Mouse (Mus musculus): ENCODE results near the gene Dcun1d4. TPM values are rescaled to one million over a fixed set of nuclear protein-coding genes. Genes with fewer than 3 reads are reported as not detected.

The Dcun1d4 gene
- polyA plus RNA-seq, 1 experiment: 3.6 TPM

DNA sequence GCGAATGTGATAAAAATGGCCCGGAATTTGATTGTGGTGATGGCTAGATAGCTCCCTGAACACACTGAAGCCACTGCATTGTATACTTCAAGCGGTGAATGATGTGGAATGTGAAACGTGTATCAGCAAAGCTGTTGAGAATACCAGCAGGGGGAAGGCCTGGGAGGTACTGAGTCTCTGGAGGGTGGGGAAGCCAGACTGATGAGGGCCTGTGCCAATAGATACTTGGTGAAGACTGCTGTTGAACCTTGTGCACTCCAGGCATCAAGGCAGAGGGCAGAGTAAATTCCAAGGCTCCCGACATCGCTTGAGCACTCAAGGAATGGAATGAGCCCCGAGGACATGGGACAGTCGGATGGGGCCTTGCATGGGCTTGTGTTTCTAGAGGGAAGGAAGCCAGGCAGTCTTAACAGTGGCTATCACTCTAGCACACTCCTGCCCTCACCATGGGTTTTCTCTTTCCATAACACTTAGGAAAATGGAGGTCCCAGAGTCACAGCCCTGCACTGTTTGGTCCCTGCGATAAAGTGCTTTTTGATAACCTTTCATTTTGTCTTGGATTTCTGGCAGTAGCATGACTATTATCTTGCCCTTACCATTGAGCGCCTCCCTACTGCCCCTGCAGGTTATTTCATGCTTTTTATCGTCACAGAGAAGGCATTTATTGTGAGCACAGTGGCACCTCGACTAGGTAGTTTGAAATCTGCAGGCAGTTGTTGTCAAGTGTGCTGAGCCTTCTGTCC lies 22.4 kb downstream of the Dcun1d4 start:
- Histone ChIP-seq H3K4me1 (ENCODE audit: control insufficient read depth, insufficient read depth, low read length) (no peaks in the 10 kb centered on the region; the same call in 1 of the 2 replicates), H3K4me3 (replicated peaks; ENCODE audit: control insufficient read depth, low read depth, low read length) (no peak overlapping the region), H3K27ac (ENCODE audit: control insufficient read depth, insufficient read depth, low read depth, low read length, poor library complexity) (no peak overlapping the region)
- TF ChIP-seq POLR2A (IDR thresholded peaks at IDR 0.05; ENCODE audit: borderline replicate concordance, control insufficient read depth, low read depth, low read length) (no peak), CTCF (IDR thresholded peaks at IDR 0.05; ENCODE audit: control insufficient read depth, insufficient read depth, low read length) (no peak)
- WGBS: 83% methylated on average over 12 of the region's 12 CpGs

DNA sequence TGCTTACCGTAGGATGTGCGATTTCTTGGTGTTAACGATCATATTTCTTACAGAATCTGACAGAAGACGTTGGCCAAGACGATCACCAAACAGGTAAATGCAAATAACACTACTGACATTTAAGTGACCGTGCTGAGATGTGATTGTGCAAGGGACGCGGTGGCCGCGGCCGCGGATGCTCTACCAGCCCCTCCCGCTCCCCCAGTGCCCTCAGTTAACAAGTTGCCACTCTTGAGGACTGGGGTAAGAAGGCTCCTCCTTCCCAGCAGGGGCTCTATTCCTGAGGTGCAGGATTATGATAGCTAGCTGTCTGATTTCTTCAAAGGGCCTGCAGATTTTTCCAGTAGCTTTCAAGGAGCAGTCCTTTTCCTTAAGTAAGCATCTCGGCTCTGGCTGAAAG lies 30.3 kb downstream of the Dcun1d4 start:
- Histone ChIP-seq H3K27ac (ENCODE audit: control insufficient read depth, insufficient read depth, low read depth, low read length, poor library complexity) (no peak overlapping the region), H3K4me1 (ENCODE audit: control insufficient read depth, insufficient read depth, low read length) (no peaks in the 10 kb centered on the region), H3K4me3 (replicated peaks; ENCODE audit: control insufficient read depth, low read depth, low read length) (no peak overlapping the region)
- TF ChIP-seq CTCF (IDR thresholded peaks at IDR 0.05; ENCODE audit: control insufficient read depth, insufficient read depth, low read length) (no peak), POLR2A (IDR thresholded peaks at IDR 0.05; ENCODE audit: borderline replicate concordance, control insufficient read depth, low read depth, low read length) (no peak)
- 89% methylated on average over 14 of the region's 14 CpGs for WGBS

DNA sequence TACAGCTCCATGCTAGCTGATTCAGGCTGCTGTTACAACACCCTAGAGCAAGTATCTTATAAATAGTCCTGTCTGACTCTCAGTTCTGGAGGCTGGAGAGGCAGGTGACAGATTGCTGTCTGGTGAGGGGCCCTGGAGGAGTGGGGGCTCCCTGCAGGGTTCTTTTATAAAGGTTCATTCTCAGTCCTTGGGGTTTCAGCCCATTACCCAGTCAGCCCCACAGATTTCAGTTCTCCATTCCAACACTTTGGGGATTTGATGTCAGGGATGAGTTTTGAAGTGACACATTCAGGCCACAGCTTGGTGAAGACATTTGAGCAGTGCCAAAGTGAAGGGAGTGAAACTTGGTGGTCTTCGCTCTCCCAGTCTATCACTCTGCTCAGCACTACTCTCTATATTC lies 31.4 kb downstream of the Dcun1d4 start:
- WGBS: 89% methylated on average over 1 of the region's 1 CpGs
- TF ChIP-seq CTCF (IDR thresholded peaks at IDR 0.05; ENCODE audit: control insufficient read depth, insufficient read depth, low read length) (no peak), POLR2A (IDR thresholded peaks at IDR 0.05; ENCODE audit: borderline replicate concordance, control insufficient read depth, low read depth, low read length) (no peak)
- Histone ChIP-seq H3K27ac (ENCODE audit: control insufficient read depth, insufficient read depth, low read depth, low read length, poor library complexity) (no peak overlapping the region), H3K4me1 (ENCODE audit: control insufficient read depth, insufficient read depth, low read length) (no peaks in the 10 kb centered on the region), H3K4me3 (replicated peaks; ENCODE audit: control insufficient read depth, low read depth, low read length) (no peak overlapping the region)

DNA sequence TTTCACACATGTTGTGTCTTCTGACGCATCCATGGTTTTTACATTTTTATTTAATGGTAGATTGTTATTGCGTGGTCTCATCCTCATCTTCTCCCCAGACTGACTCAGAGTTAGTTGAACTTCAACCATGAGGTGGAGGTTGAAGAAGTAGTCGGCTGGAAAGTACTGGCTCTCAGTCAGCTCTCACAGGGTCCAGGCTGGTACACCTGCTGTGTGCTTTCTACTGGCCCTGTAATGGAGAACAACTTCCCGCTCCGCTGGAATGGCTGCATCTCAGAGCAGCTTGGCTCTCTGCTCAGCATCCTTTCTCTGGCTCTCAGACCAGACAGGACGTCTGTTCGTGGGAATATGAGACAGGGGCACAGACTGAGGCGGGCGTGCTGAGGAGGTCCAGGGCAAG lies 31.9 kb downstream of the Dcun1d4 start:
- 83% methylated on average over 9 of the region's 9 CpGs for WGBS

GRCm38 (mm10) chr5:73514202-73514601 lies 33.4 kb downstream of the Dcun1d4 start:
- TF ChIP-seq CTCF (IDR thresholded peaks at IDR 0.05; ENCODE audit: control insufficient read depth, insufficient read depth, low read length) (no peak), POLR2A (IDR thresholded peaks at IDR 0.05; ENCODE audit: borderline replicate concordance, control insufficient read depth, low read depth, low read length) (no peak)
- Histone ChIP-seq H3K27ac (ENCODE audit: control insufficient read depth, insufficient read depth, low read depth, low read length, poor library complexity) (no peak overlapping the region), H3K4me3 (replicated peaks; ENCODE audit: control insufficient read depth, low read depth, low read length) (no peak overlapping the region), H3K4me1 (ENCODE audit: control insufficient read depth, insufficient read depth, low read length) (no peaks in the 10 kb centered on the region)
- 84% methylated on average over 2 of the region's 2 CpGs for WGBS

More for the DNA sequence above, 31.9 kb downstream of the Dcun1d4 start:
- Histone ChIP-seq H3K4me1 (ENCODE audit: control insufficient read depth, insufficient read depth, low read length) (no peaks in the 10 kb centered on the region), H3K27ac (ENCODE audit: control insufficient read depth, insufficient read depth, low read depth, low read length, poor library complexity) (no peak overlapping the region), H3K4me3 (replicated peaks; ENCODE audit: control insufficient read depth, low read depth, low read length) (no peak overlapping the region)
- TF ChIP-seq POLR2A (IDR thresholded peaks at IDR 0.05; ENCODE audit: borderline replicate concordance, control insufficient read depth, low read depth, low read length) (no peak), CTCF (IDR thresholded peaks at IDR 0.05; ENCODE audit: control insufficient read depth, insufficient read depth, low read length) (no peak)

DNA sequence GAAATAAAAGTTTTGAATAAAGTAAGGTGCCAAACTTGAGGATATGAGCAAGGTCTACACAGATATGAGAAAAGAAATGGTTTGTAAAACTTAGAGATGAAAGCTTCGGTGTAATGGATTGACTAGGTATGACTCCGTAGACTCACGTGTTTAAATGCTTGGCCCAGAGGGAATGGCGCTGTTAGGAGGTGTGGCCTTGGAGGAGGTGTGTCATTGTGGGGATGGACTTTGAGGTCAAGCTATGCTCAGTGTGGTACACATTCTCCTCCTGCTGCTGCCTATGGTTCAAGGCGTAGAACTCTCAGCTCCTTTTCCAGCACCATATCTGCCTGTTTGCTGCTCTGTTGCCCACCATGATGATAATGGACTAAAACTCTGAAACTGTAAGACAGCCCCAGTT lies 36.5 kb downstream of the Dcun1d4 start:
- WGBS: 89% methylated on average over 5 of the region's 5 CpGs
- H3K27ac ChIP-seq (ENCODE audit: control insufficient read depth, insufficient read depth, low read depth, low read length, poor library complexity): no peak overlapping the region
- no peaks in the 10 kb centered on the region for H3K4me1 ChIP-seq (ENCODE audit: control insufficient read depth, insufficient read depth, low read length)
- H3K4me3 ChIP-seq (replicated peaks; ENCODE audit: control insufficient read depth, low read depth, low read length): no peak overlapping the region
- TF ChIP-seq CTCF (IDR thresholded peaks at IDR 0.05; ENCODE audit: control insufficient read depth, insufficient read depth, low read length): no peak
- no peak for TF ChIP-seq POLR2A (IDR thresholded peaks at IDR 0.05; ENCODE audit: borderline replicate concordance, control insufficient read depth, low read depth, low read length)

DNA sequence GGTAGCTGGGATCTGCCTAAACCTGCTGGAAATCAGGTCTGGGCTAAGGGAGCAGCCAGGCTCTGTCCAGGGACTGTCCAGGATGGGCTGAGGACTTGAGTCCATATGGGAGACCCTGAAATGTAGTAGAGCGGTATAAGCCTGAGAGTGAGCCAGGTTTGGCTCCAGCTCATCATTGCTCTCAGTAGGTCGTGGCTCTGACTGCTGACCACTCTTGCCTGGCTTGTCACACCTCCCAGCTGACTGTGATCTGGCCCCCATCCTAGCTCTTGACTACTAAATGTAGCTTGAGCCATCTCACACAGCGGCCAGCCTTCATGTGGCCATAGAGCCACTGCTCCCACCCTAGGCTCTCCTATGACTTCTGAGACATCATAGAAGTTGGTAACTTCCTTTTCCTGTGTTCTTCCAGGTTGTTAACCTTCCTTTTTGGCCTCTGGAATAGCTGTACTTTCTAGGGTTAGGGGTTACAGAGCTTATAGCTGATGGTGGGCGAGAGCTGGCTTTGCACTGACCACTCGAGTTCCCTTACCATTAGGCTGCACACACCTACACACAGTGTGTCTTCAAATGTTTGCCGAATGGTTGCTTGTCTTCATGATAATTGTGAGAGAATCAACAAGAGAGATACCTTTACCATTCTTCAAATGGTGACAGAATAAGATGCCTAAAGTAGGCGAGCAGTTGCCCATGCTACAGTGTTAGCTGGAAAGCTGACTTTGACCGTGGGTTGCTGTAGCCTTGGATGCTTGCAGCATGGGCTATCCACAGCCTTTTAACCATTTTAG lies 37.8 kb downstream of the Dcun1d4 start:
- Histone ChIP-seq H3K27ac (ENCODE audit: control insufficient read depth, insufficient read depth, low read depth, low read length, poor library complexity) (no peak overlapping the region), H3K4me1 (ENCODE audit: control insufficient read depth, insufficient read depth, low read length) (no peaks in the 10 kb centered on the region), H3K4me3 (replicated peaks; ENCODE audit: control insufficient read depth, low read depth, low read length) (no peak overlapping the region)
- 83% methylated on average over 8 of the region's 8 CpGs for WGBS
- TF ChIP-seq POLR2A (IDR thresholded peaks at IDR 0.05; ENCODE audit: borderline replicate concordance, control insufficient read depth, low read depth, low read length): no peak
- TF ChIP-seq CTCF (IDR thresholded peaks at IDR 0.05; ENCODE audit: control insufficient read depth, insufficient read depth, low read length): no peak

DNA sequence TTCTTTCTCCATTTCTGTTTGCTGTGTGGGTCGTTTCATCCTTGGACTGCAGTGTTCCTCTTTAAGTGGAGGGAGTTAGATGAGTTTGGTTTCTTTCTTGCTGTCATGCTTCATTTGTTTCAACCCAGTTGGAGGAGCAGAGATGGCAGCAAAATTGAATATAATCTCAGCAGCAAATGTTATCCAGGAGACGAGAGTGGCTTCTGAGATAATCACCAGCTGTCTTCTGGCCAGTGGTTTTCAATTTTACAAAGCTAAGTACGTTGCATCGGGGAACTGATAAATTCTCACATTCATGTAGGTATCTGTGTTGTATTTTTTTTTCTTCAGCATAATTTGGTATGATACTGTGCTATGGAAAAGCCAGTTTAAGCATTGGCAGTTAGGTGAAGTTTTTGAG lies 40.0 kb downstream of the Dcun1d4 start:
- Histone ChIP-seq H3K27ac (ENCODE audit: control insufficient read depth, insufficient read depth, low read depth, low read length, poor library complexity) (no peak overlapping the region), H3K4me3 (replicated peaks; ENCODE audit: control insufficient read depth, low read depth, low read length) (no peak overlapping the region), H3K4me1 (ENCODE audit: control insufficient read depth, insufficient read depth, low read length) (no peaks in the 10 kb centered on the region)
- 66% methylated on average over 4 of the region's 4 CpGs for WGBS
- TF ChIP-seq POLR2A (IDR thresholded peaks at IDR 0.05; ENCODE audit: borderline replicate concordance, control insufficient read depth, low read depth, low read length) (no peak), CTCF (IDR thresholded peaks at IDR 0.05; ENCODE audit: control insufficient read depth, insufficient read depth, low read length) (no peak)

Measured in bone marrow, adult 2 months (tissue).